Mouse (Mus musculus): ENCODE data around the gene Cuedc1. TPM values are rescaled to one million over a fixed set of nuclear protein-coding genes. Genes with fewer than 3 reads are reported as not detected.

The Cuedc1 gene
- total and polyA plus RNA-seq, 2 experiments from 2014 or later, result 17.0 to 19.2 TPM

- Histone ChIP-seq H3K36me3 (replicated peaks; ENCODE audit: control insufficient read depth, insufficient read depth, low read length) (no peaks in the 10 kb centered on the region), H3K27ac (ENCODE audit: low read depth) (peak overlapping the region; percentile 98), H3K27me3 (ENCODE audit: control insufficient read depth, insufficient read depth, low read length) (no peaks in the 10 kb centered on the region), H3K4me1 (ENCODE audit: control insufficient read depth, insufficient read depth) (peaks cover 29% of the 10 kb centered on the region), H3K4me2 (ENCODE audit: low read depth, low read length) (peak overlapping the region; percentile 98), H3K4me3 (ENCODE audit: low read depth, low read length) (peak overlapping the region; percentile 89), H3K9me3 (replicated peaks; ENCODE audit: control insufficient read depth, low read length) (no peaks in the 10 kb centered on the region), H3K9ac (replicated peaks; ENCODE audit: low read depth, low read length) (peak overlapping the region; percentile 98)
- peak; percentile 69 for ATAC-seq (ENCODE audit: insufficient read depth, low read depth)
- WGBS, result 1% methylated on average over 70 of the region's 95 CpGs
- TF ChIP-seq EP300 (IDR thresholded peaks at IDR 0.05; ENCODE audit: low read depth), result no peak
- TF ChIP-seq CTCF (IDR thresholded peaks at IDR 0.05; ENCODE audit: low read depth), result peak; percentile 23; the same call in 1 of the 2 replicates
- peak; percentile 45 for DNase-seq (ENCODE audit: low spot score)
Measured at GRCm38 (mm10) chr11:88098787-88099598, 1.1 kb downstream of the Cuedc1 start.

GRCm38 (mm10) chr11:88099599-88100023 is 1.8 kb downstream of the Cuedc1 start:
- Histone ChIP-seq H3K9me3 (replicated peaks; ENCODE audit: control insufficient read depth, low read length) (no peaks in the 10 kb centered on the region), H3K27ac (ENCODE audit: low read depth) (peak overlapping the region; percentile 98), H3K4me2 (ENCODE audit: low read depth, low read length) (peak overlapping the region; percentile 98), H3K4me1 (ENCODE audit: control insufficient read depth, insufficient read depth) (peaks cover 29% of the 10 kb centered on the region), H3K36me3 (replicated peaks; ENCODE audit: control insufficient read depth, insufficient read depth, low read length) (no peaks in the 10 kb centered on the region), H3K4me3 (ENCODE audit: low read depth, low read length) (peak overlapping the region; percentile 89), H3K27me3 (ENCODE audit: control insufficient read depth, insufficient read depth, low read length) (no peaks in the 10 kb centered on the region), H3K9ac (replicated peaks; ENCODE audit: low read depth, low read length) (peak overlapping the region; percentile 98)
- DNase-seq (ENCODE audit: low spot score), result peak; percentile 81
- TF ChIP-seq EP300 (IDR thresholded peaks at IDR 0.05; ENCODE audit: low read depth) (no peak), CTCF (IDR thresholded peaks at IDR 0.05; ENCODE audit: low read depth) (no peak)
- ATAC-seq (ENCODE audit: insufficient read depth, low read depth), result peak; percentile 73
- under 1% methylated on average over 29 of the region's 38 CpGs for WGBS

- Histone ChIP-seq H3K4me1 (ENCODE audit: control insufficient read depth, insufficient read depth) (peaks cover 29% of the 10 kb centered on the region), H3K9me3 (replicated peaks; ENCODE audit: control insufficient read depth, low read length) (no peaks in the 10 kb centered on the region), H3K27ac (ENCODE audit: low read depth) (peak overlapping the region; percentile 98), H3K27me3 (ENCODE audit: control insufficient read depth, insufficient read depth, low read length) (no peaks in the 10 kb centered on the region), H3K9ac (replicated peaks; ENCODE audit: low read depth, low read length) (peak overlapping the region; percentile 98), H3K36me3 (replicated peaks; ENCODE audit: control insufficient read depth, insufficient read depth, low read length) (no peaks in the 10 kb centered on the region), H3K4me3 (ENCODE audit: low read depth, low read length) (peak overlapping the region; percentile 89), H3K4me2 (ENCODE audit: low read depth, low read length) (peak overlapping the region; percentile 98)
- DNase-seq (ENCODE audit: low spot score) (no peak), ATAC-seq (ENCODE audit: insufficient read depth, low read depth) (no peak)
- WGBS, result 35% methylated on average over 4 of the region's 4 CpGs
- TF ChIP-seq EP300 (IDR thresholded peaks at IDR 0.05; ENCODE audit: low read depth), result no peak
Measured at GRCm38 (mm10) chr11:88100170-88100569, 2.3 kb downstream of the Cuedc1 start.

GRCm38 (mm10) chr11:88103214-88103941 is 5.5 kb downstream of the Cuedc1 start:
- 55% methylated on average over 19 of the region's 19 CpGs for WGBS
- no peak overlapping the region for H3K4me3 ChIP-seq (ENCODE audit: low read depth, low read length)
- H3K4me1 ChIP-seq (ENCODE audit: control insufficient read depth, insufficient read depth), result peaks cover 12% of the 10 kb centered on the region; the same call in 1 of the 2 replicates
- no peak overlapping the region for H3K9ac ChIP-seq (replicated peaks; ENCODE audit: low read depth, low read length)
- TF ChIP-seq CTCF (IDR thresholded peaks at IDR 0.05; ENCODE audit: low read depth), result no peak
- no peak overlapping the region for H3K4me2 ChIP-seq (ENCODE audit: low read depth, low read length)
- H3K27me3 ChIP-seq (ENCODE audit: control insufficient read depth, insufficient read depth, low read length), result no peaks in the 10 kb centered on the region
- ATAC-seq (ENCODE audit: insufficient read depth, low read depth) (no peak), DNase-seq (ENCODE audit: low spot score) (no peak)
- H3K36me3 ChIP-seq (replicated peaks; ENCODE audit: control insufficient read depth, insufficient read depth, low read length), result no peaks in the 10 kb centered on the region
- H3K27ac ChIP-seq (ENCODE audit: low read depth), result no peak overlapping the region
- H3K9me3 ChIP-seq (replicated peaks; ENCODE audit: control insufficient read depth, low read length), result no peaks in the 10 kb centered on the region

- H3K4me2 ChIP-seq (ENCODE audit: low read depth, low read length), result no peak overlapping the region
- no peak overlapping the region for H3K9ac ChIP-seq (replicated peaks; ENCODE audit: low read depth, low read length)
- ATAC-seq (ENCODE audit: insufficient read depth, low read depth) (no peak), DNase-seq (ENCODE audit: low spot score) (no peak)
- 74% methylated on average over 6 of the region's 6 CpGs for WGBS
- no peak for TF ChIP-seq CTCF (IDR thresholded peaks at IDR 0.05; ENCODE audit: low read depth)
- TF ChIP-seq EP300 (IDR thresholded peaks at IDR 0.05; ENCODE audit: low read depth), result no peak
- no peaks in the 10 kb centered on the region for H3K27me3 ChIP-seq (ENCODE audit: control insufficient read depth, insufficient read depth, low read length)
- no peaks in the 10 kb centered on the region for H3K36me3 ChIP-seq (replicated peaks; ENCODE audit: control insufficient read depth, insufficient read depth, low read length)
- H3K4me3 ChIP-seq (ENCODE audit: low read depth, low read length), result no peak overlapping the region
- no peak overlapping the region for H3K27ac ChIP-seq (ENCODE audit: low read depth)
- no peaks in the 10 kb centered on the region for H3K9me3 ChIP-seq (replicated peaks; ENCODE audit: control insufficient read depth, low read length)
- H3K4me1 ChIP-seq (ENCODE audit: control insufficient read depth, insufficient read depth), result peaks cover 9% of the 10 kb centered on the region; the same call in 1 of the 2 replicates
Measured at GRCm38 (mm10) chr11:88105494-88106291, 7.8 kb downstream of the Cuedc1 start.
